Mouse (Mus musculus) limb, embryonic 10.5 days (tissue): ENCODE measurements around the gene Sln. TPM values are rescaled to one million over a fixed set of nuclear protein-coding genes. Genes with fewer than 3 reads are reported as not detected.

Source experiments
- DNase-seq: peaks from one replicate; pipeline ENCODE4 v3.0.0-alpha.2; 2017; ENCODE audit warnings: low spot score
- H3K27ac ChIP-seq: fragments of 300-500 bp; sonication (generic); 2 replicates; pipeline ENCODE4 v1.5.1; 2016; ENCODE audit warnings: mild to moderate bottlenecking
- H3K27me3 ChIP-seq: fragments of 300-500 bp; sonication (generic); 2 replicates; pipeline ENCODE4 v1.6.1; 2016; ENCODE audit warnings: low read depth, mild to moderate bottlenecking; ENCODE audit not compliant: poor library complexity, severe bottlenecking
- H3K36me3 ChIP-seq: fragments of 300-500 bp; sonication (generic); 2 replicates; pipeline ENCODE4 v1.6.1; 2016; ENCODE audit warnings: mild to moderate bottlenecking, moderate library complexity
- H3K4me1 ChIP-seq: fragments of 300-500 bp; sonication (generic); 2 replicates; pipeline ENCODE4 v1.6.1; 2016
- H3K4me3 ChIP-seq: fragments of 300-500 bp; sonication (generic); 2 replicates; pipeline ENCODE4 v1.5.1; 2016; ENCODE audit warnings: mild to moderate bottlenecking, moderate library complexity
- H3K9me3 ChIP-seq: fragments of 300-500 bp; sonication (generic); replicated peaks from 2 replicates; pipeline ENCODE4 v1.6.1; 2016; ENCODE audit warnings: mild to moderate bottlenecking
- WGBS: fragments of 180-500 bp; shearing (Covaris S2); methylation state at CpG from one replicate; pipeline ENCODE4 v1.1.7; 2016; 5-methylcytosine and 5-hydroxymethylcytosine counted together
- polyA plus RNA-seq: library from polyadenylated mRNA; unstranded; fragments of >200 nt; fragmentation: Nextera tagmentation; extraction: Ambion mirVana; gene quantifications from 2 replicates; pipeline ENCODE4 v1.2.1, GENCODE M21; 2016

Gene Sln
- 0.25 TPM in 1 of 2 replicates, not detected in the other for polyA plus RNA-seq

GRCm38 (mm10) chr9:53849864-53850263, at the start of gene Sln:
TSS of gene Sln (plus strand) at chr9:53850164.
- Histone ChIP-seq H3K27me3 (no peaks in the 10 kb centered on the region), H3K9me3 (no peaks in the 10 kb centered on the region), H3K27ac (no peak within 1 kb of the TSS), H3K4me1 (no peaks in the 10 kb centered on the region), H3K4me3 (no peak within 1 kb of the TSS), H3K36me3 (no peaks in the 10 kb centered on the region)
- WGBS, result 85% methylated on average over 4 of the region's 4 CpGs
- DNase-seq, result no peak

GRCm38 (mm10) chr9:53802921-53803320, 47.0 kb upstream of the Sln start:
- 100% methylated on average over 7 of the region's 7 CpGs for WGBS
- no peak for DNase-seq
- Histone ChIP-seq H3K36me3 (no peaks in the 10 kb centered on the region), H3K4me1 (peaks cover 4% of the 10 kb centered on the region), H3K27ac (no peak overlapping the region), H3K9me3 (no peaks in the 10 kb centered on the region), H3K27me3 (no peaks in the 10 kb centered on the region), H3K4me3 (no peak overlapping the region)

- 12% methylated on average over 7 of the region's 7 CpGs for WGBS
- no peaks in the 10 kb centered on the region for H3K9me3 ChIP-seq
These were observed 43.4 kb upstream of the Sln start for GRCm38 (mm10) chr9:53806496-53807086.

GRCm38 (mm10) chr9:53813418-53813817, 36.5 kb upstream of the Sln start:
- WGBS, result 97% methylated on average over 6 of the region's 6 CpGs

More at GRCm38 (mm10) chr9:53806496-53807086, 43.4 kb upstream of the Sln start:
- no peak overlapping the region for H3K27ac ChIP-seq
- no peak overlapping the region for H3K4me3 ChIP-seq
- no peaks in the 10 kb centered on the region for H3K27me3 ChIP-seq
- H3K36me3 ChIP-seq, result no peaks in the 10 kb centered on the region
- H3K4me1 ChIP-seq, result peaks cover 4% of the 10 kb centered on the region
- DNase-seq, result no peak

GRCm38 (mm10) chr9:53818760-53819159, 31.2 kb upstream of the Sln start:
- Histone ChIP-seq H3K4me1 (no peaks in the 10 kb centered on the region), H3K9me3 (no peaks in the 10 kb centered on the region), H3K27me3 (no peaks in the 10 kb centered on the region), H3K4me3 (no peak overlapping the region), H3K36me3 (no peaks in the 10 kb centered on the region), H3K27ac (no peak overlapping the region)
- WGBS, result 28% methylated on average over 4 of the region's 4 CpGs
- peak; percentile 53 for DNase-seq

More at GRCm38 (mm10) chr9:53813418-53813817, 36.5 kb upstream of the Sln start:
- Histone ChIP-seq H3K4me3 (no peak overlapping the region), H3K36me3 (no peaks in the 10 kb centered on the region), H3K4me1 (no peaks in the 10 kb centered on the region), H3K27ac (no peak overlapping the region), H3K9me3 (no peaks in the 10 kb centered on the region), H3K27me3 (no peaks in the 10 kb centered on the region)
- no peak for DNase-seq

GRCm38 (mm10) chr9:53825318-53825717, 24.6 kb upstream of the Sln start:
- Histone ChIP-seq H3K27me3 (no peaks in the 10 kb centered on the region), H3K4me1 (peaks cover 5% of the 10 kb centered on the region), H3K4me3 (no peak overlapping the region), H3K36me3 (no peaks in the 10 kb centered on the region), H3K27ac (no peak overlapping the region), H3K9me3 (no peaks in the 10 kb centered on the region)
- DNase-seq, result peak; percentile 60
- 8% methylated on average over 9 of the region's 9 CpGs for WGBS

GRCm38 (mm10) chr9:53829081-53829865, 20.7 kb upstream of the Sln start:
- peak; percentile 44 for DNase-seq
- Histone ChIP-seq H3K27me3 (no peaks in the 10 kb centered on the region), H3K4me3 (peak overlapping the region; percentile 48), H3K27ac (peak overlapping the region; percentile 72), H3K36me3 (no peaks in the 10 kb centered on the region), H3K4me1 (peaks cover 5% of the 10 kb centered on the region), H3K9me3 (no peaks in the 10 kb centered on the region)
- WGBS, result 29% methylated on average over 14 of the region's 14 CpGs

- peak overlapping the region; percentile 48 for H3K4me3 ChIP-seq
- H3K4me1 ChIP-seq, result peaks cover 5% of the 10 kb centered on the region
- peak overlapping the region; percentile 72 for H3K27ac ChIP-seq
- no peaks in the 10 kb centered on the region for H3K36me3 ChIP-seq
- no peaks in the 10 kb centered on the region for H3K27me3 ChIP-seq
- WGBS, result 66% methylated on average over 2 of the region's 2 CpGs
- no peak for DNase-seq
- H3K9me3 ChIP-seq, result no peaks in the 10 kb centered on the region
These were observed 20.1 kb upstream of the Sln start for GRCm38 (mm10) chr9:53829866-53830209.

- no peak for DNase-seq
- Histone ChIP-seq H3K27me3 (no peaks in the 10 kb centered on the region), H3K9me3 (no peaks in the 10 kb centered on the region), H3K27ac (no peak overlapping the region), H3K4me3 (no peak overlapping the region), H3K4me1 (no peaks in the 10 kb centered on the region), H3K36me3 (no peaks in the 10 kb centered on the region)
- WGBS, result 56% methylated on average over 3 of the region's 3 CpGs
These were observed 14.9 kb upstream of the Sln start for GRCm38 (mm10) chr9:53835039-53835438.

GRCm38 (mm10) chr9:53835976-53836375, 14.0 kb upstream of the Sln start:
- no peaks in the 10 kb centered on the region for H3K4me1 ChIP-seq
- DNase-seq, result no peak

GRCm38 (mm10) chr9:53838816-53839215, 11.1 kb upstream of the Sln start:
- 80% methylated on average over 8 of the region's 8 CpGs for WGBS
- Histone ChIP-seq H3K9me3 (no peaks in the 10 kb centered on the region), H3K4me3 (no peak overlapping the region), H3K4me1 (no peaks in the 10 kb centered on the region), H3K27ac (no peak overlapping the region), H3K27me3 (no peaks in the 10 kb centered on the region), H3K36me3 (no peaks in the 10 kb centered on the region)
- no peak for DNase-seq

More at GRCm38 (mm10) chr9:53835976-53836375, 14.0 kb upstream of the Sln start:
- Histone ChIP-seq H3K27ac (no peak overlapping the region), H3K4me3 (no peak overlapping the region), H3K27me3 (no peaks in the 10 kb centered on the region), H3K9me3 (no peaks in the 10 kb centered on the region), H3K36me3 (no peaks in the 10 kb centered on the region)
- WGBS, result 68% methylated on average over 4 of the region's 4 CpGs

- DNase-seq, result no peak
- 84% methylated on average over 8 of the region's 8 CpGs for WGBS
- Histone ChIP-seq H3K4me3 (no peak overlapping the region), H3K4me1 (no peaks in the 10 kb centered on the region), H3K9me3 (no peaks in the 10 kb centered on the region), H3K27me3 (no peaks in the 10 kb centered on the region), H3K36me3 (no peaks in the 10 kb centered on the region), H3K27ac (no peak overlapping the region)
These were observed 1.4 kb upstream of the Sln start for GRCm38 (mm10) chr9:53848548-53848947.

GRCm38 (mm10) chr9:53852158-53852557, 2.2 kb downstream of the Sln start:
- Histone ChIP-seq H3K4me1 (no peaks in the 10 kb centered on the region), H3K4me3 (no peak overlapping the region)
- 89% methylated on average over 4 of the region's 4 CpGs for WGBS

More at GRCm38 (mm10) chr9:53852158-53852557, 2.2 kb downstream of the Sln start:
- Histone ChIP-seq H3K27me3 (no peaks in the 10 kb centered on the region), H3K27ac (no peak overlapping the region), H3K36me3 (no peaks in the 10 kb centered on the region), H3K9me3 (no peaks in the 10 kb centered on the region)
- DNase-seq, result no peak
